Mouse (Mus musculus): ENCODE measurements around the gene Cluap1. TPM values are rescaled to one million over a fixed set of nuclear protein-coding genes. Genes with fewer than 3 reads are reported as not detected.

The Cluap1 gene
- polyA plus RNA-seq, 1 experiment from 2014 or later: 11.4 TPM

Small RNA genes within 50 kb of the gene (microRNA-seq; reads per million reads assigned to microRNA genes)
- not detected for gene Gm23493

Other genes starting within 250 kb of the Cluap1 start
- gene Mefv, start 190.7 kb upstream of the Cluap1 start, polyA plus RNA-seq (2015; fragmentation: Nextera tagmentation; extraction: Ambion mirVana): 0.04 TPM in 1 of 2 replicates, not detected in the other
- 26.6 and 27.1 TPM in 2 replicates for gene Zfp263, start 164.7 kb upstream of the Cluap1 start, polyA plus RNA-seq (2015; fragmentation: Nextera tagmentation; extraction: Ambion mirVana)
- not detected in 2 replicates for gene Olfr15, start 77.9 kb upstream of the Cluap1 start, polyA plus RNA-seq (2015; fragmentation: Nextera tagmentation; extraction: Ambion mirVana)
- gene Zfp174, start 61.5 kb upstream of the Cluap1 start, polyA plus RNA-seq (2015; fragmentation: Nextera tagmentation; extraction: Ambion mirVana): 0.92 and 0.94 TPM in 2 replicates
- gene Naa60, start 36.4 kb upstream of the Cluap1 start, polyA plus RNA-seq (2015; fragmentation: Nextera tagmentation; extraction: Ambion mirVana): 34.0 and 35.2 TPM in 2 replicates
- gene Zfp597, start 24.2 kb upstream of the Cluap1 start, polyA plus RNA-seq (2015; fragmentation: Nextera tagmentation; extraction: Ambion mirVana): 4.2 and 4.9 TPM in 2 replicates
- gene Gm20695, start 24.2 kb upstream of the Cluap1 start, polyA plus RNA-seq (2015; fragmentation: Nextera tagmentation; extraction: Ambion mirVana): 1.5 and 1.8 TPM in 2 replicates
- gene 1700037C18Rik, start 112 bp upstream of the Cluap1 start, polyA plus RNA-seq (2015; fragmentation: Nextera tagmentation; extraction: Ambion mirVana): 7.4 and 8.8 TPM in 2 replicates
- 1.5 and 1.7 TPM in 2 replicates for gene Nlrc3, start 67.8 kb downstream of the Cluap1 start, polyA plus RNA-seq (2015; fragmentation: Nextera tagmentation; extraction: Ambion mirVana)
- 8.6 and 10.0 TPM in 2 replicates for gene Slx4, start 95.0 kb downstream of the Cluap1 start, polyA plus RNA-seq (2015; fragmentation: Nextera tagmentation; extraction: Ambion mirVana)
- gene Dnase1, start 128.1 kb downstream of the Cluap1 start, polyA plus RNA-seq (2015; fragmentation: Nextera tagmentation; extraction: Ambion mirVana): 3.5 and 4.1 TPM in 2 replicates
- 93.9 and 103 TPM in 2 replicates for gene Trap1, start 169.0 kb downstream of the Cluap1 start, polyA plus RNA-seq (2015; fragmentation: Nextera tagmentation; extraction: Ambion mirVana)